Mouse (Mus musculus) telencephalon, adult 2 months (tissue): ENCODE measurements around the gene Ina.

Experiments used
- DNase-seq: peaks from one replicate; pipeline ENCODE4 v3.0.0-alpha.2; 2011; ENCODE audit warnings: low read depth, low spot score

The Ina gene

DNA sequence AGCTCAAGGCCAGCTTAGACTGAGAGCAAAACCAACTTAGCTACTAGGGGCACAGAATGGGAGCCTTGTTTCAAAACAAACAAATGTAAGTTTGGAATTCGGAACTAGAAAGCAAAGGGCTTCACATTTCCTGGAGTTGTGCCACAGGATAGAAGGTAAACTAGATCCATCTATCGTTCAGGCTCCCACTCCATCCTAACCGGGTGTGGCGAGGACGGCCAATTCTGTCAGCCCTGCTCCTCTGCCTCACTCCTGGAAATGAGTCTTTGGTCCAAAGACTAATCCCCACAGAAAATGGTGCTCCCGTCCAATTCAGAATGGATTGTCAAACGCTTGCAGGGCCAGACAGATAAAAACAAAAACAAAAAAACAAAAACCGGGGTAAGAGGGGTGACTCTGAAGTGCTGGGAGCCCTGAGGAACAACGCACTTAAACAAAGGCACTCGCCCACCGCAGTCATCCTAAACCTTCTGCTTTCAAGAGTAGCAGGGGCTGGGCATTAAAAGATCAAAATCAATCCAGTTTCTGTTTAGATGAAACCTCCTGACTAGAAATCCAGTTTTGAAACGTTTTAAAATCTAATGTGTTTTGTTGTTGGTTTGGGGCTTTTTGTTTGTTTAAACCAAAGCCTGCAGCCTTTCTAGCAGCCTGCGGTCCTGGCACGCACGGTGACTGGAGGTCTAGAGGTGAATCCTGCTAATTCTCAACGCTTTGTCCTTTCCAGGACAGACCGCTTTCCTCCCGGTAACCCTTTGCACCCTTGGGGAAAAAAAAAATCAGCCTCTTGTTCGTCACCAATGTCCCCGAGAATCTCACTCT lies 949 bp upstream of the Ina start:
- DNase-seq: no peak

DNA sequence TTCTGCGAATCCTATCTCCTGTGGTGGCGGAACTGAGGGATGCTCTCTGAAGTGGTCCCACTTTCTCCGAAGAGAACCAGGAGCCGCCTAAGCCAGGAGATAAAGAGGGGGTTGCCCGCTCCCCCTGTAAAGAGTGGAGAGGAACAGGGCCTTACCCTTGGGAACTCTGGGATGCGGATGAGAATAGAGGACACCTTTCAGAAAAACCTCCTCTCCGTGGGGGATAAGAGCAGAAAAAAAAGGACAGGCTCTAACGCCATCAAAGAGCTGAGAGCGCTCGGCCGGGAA lies 395 bp upstream of the Ina start:
- DNase-seq: no peak

DNA sequence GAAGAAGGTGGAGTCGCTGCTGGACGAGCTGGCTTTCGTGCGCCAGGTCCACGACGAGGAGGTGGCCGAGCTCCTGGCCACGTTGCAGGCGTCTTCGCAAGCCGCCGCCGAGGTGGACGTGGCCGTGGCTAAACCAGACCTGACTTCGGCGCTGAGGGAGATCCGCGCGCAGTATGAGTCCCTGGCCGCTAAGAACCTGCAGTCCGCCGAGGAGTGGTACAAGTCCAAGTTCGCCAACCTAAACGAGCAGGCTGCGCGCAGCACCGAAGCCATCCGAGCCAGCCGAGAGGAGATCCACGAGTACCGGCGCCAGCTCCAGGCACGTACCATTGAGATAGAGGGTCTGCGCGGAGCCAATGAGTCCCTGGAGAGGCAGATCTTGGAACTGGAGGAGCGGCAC lies 898 bp downstream of the Ina start:
- no peak for DNase-seq

DNA sequence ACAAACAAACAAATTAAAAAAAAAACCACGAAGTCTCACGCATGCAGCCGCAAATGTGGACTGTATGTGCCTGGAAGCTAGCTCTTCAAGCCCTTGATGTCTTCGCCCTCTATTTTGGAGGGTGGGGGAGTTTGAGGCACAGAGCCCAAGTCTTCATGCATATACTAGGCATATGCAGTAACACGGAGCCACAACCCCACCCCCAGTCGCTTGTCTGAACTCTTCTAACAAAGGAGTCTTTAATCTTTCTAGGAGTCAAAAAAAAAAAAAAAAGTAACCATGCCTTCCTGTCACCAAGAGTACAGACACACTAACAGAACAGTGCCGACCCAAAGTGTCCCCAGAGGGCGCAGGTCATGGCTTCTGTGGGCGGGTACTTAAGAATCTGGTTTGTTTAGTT lies 1.5 kb downstream of the Ina start:
- no peak for DNase-seq

DNA sequence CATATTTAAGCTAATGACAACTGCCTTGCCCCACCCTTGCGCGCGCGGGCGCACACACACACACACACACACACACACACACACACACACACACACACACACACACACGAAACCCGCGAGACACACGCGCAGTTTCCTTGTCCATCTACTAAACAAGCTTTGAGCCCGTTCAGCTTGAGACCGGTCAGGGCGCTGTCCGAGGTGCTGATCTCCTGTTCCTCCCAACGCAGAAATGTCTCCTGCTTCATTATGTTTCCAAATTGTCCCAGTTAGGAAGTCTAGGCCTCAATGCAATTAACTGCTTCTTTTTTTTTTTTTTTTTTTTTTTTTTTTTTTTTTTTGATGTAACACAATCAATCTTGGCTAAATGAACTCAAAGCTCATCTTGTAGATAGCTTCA lies 2.0 kb downstream of the Ina start:
- no peak for DNase-seq

DNA sequence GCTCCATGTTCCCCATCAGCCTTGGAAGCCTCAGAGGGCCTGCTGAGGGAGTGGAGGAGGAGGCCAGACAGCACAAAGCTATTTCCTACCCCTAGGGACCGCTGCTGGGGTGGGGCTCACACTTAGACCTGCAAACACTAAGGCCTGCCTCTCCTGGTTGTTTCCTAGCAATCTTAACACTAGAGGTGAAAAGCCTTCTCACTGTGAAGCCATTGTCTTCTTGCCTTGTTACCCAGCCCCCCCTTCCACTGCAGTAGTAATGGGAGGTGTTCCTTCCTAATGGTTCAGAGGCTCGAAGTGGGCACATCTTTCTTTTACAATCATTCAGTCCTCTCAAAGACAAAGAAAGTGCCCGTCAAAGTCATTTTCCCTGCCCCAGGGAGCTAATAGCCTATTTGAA lies 3.3 kb downstream of the Ina start:
- DNase-seq: no peak

DNA sequence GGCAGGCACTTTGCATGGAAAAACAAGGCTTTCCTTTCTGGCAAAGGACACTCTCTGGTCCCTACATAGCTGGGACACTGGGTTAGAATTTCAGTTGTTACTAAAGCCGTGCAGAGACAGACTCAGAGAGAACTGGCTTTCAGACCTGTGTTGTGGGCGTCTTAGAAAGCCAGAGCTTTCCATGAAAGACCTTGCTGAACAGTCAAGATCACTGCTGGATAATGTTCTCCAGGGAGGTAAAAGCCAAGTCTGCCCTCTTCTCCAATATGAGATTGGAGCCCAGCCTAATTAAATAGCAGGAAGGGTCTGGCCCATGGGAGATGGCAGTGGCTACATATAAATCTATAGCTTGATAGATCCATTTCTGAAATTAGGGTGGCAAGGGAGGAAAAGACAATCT lies 3.8 kb downstream of the Ina start:
- DNase-seq: no peak

DNA sequence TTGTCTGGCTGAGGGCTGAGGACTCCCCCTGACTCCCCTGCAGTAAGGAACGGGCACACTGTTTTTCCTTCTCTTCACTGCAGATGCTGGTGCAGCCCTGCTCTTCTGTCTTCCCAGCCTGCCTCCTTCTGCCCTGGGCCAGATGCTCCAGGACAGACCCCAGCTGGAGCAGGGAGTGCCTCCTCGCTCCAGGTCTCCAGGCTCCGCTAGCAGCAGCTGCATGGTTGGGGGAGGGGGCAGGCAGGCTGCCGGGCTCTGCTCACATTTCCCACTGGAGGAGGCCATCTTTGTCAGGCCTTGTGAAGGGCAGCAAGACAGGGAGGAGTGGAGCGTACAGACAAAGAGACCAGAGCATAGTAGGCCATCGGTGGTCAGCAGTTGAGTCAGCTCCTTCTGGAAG lies 4.8 kb downstream of the Ina start:
- no peak for DNase-seq

DNA sequence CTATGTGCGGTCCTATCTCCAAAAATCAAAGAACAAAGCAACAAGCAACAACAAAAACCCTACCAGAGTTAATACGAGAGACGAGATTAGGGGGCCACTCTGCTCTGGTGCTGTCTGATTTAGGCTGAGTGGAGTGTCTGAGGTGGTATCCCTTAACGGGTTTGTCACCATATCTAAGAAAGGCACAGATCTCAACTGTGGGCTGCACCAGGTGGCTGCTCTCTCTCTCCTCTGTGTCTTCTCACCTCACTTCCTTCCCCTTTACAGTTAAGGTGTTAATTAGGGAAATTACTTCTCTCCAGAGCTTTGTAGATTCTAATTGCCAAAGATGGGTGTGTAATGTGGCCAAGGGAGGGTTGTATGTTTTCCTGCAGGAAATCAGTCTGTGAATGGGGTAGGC lies 8.2 kb downstream of the Ina start:
- no peak for DNase-seq

DNA sequence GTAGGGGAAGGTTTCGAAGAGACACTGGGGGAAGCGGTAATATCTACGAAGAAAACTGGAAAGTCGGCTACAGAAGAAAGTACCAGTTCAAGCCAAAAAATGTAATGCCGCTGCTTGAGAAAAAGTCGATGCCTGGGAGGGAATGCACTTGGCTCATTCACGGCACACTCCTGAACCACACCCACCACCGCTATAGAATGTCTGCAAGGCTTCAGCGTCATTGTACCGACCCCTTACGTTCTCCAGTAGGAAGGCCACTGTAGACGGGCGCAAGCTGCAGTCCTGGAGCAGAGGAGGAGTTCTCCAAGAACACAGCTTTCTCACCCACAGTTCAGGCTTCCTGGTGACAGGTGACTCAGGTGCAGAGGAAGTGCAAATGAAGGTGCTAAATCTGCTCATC lies 9.0 kb downstream of the Ina start:
- DNase-seq: no peak

DNA sequence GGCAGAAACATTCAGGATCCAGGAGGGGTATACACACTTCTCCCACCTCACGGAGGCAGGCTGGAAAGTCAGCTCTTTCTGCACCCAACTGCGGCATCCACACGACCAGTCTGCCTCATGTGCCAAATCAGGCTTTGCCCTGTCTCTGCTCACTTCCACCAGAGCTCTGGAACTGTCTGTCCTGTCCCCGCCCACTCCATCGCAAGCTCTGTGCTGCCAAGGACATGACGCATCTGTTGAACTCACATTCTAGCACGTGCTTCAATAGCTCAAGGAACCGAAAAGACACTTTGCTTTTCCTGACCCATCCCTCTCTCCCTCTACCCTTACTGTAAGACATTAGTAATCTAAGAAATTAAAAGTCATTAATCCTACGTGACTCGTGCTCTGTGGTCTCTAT lies 10.5 kb downstream of the Ina start:
- DNase-seq: no peak

DNA sequence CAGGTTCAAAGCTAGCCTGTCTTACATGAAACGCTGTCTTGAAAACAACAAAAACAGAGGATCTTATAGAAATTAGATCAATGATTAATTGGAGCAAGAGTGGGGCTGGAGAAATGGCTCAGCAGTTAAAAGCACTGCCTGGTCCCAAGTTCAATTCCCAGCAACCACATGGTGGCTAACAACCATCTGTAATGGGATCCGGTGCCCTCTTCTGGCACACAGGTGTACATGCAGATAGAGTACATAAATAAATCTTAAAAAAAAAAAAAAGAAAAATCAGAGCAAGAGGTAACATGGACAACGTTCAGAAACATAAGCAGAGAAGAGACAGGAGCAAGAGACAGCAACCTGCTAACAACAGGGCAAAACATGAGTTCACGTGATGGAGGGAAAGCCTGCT lies 12.0 kb downstream of the Ina start:
- no peak for DNase-seq

DNA sequence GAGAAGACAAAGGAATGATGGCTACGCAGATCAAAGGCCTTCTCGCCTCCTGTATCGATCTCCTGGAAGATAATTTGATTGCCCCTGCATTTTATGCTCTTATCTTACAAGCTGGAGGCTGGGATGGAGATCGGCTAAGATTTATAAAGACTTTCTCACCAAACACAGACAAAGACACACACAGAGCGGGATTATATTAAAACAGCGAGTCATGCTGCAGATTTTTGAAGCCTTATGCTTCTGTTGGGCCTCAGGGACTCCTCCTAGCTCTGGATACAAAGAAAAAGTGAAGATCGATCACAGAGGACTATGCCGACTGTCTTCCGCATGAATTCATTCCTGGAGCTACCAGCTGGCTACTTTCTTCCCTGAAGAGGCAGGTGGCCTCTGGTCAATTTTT lies 15.3 kb downstream of the Ina start:
- no peak for DNase-seq

DNA sequence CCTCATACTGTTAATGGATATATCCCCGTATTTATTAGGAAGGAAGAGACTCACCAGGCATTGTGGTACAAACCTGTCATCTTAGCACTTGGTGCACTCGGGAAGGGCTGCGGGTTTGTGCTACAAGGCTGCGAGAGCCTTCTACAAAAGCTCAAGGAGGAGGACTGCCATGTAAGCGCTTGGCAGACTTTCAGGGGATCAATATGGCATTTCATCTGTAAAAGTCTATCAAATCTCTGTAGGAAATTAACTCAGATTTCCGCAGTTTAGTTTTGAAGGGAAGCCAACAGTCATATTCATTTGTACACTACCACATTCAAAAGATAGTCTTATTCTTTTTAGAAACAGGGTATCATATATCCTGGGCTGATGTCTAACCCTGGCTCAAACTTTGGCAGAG lies 17.3 kb downstream of the Ina start:
- no peak for DNase-seq

DNA sequence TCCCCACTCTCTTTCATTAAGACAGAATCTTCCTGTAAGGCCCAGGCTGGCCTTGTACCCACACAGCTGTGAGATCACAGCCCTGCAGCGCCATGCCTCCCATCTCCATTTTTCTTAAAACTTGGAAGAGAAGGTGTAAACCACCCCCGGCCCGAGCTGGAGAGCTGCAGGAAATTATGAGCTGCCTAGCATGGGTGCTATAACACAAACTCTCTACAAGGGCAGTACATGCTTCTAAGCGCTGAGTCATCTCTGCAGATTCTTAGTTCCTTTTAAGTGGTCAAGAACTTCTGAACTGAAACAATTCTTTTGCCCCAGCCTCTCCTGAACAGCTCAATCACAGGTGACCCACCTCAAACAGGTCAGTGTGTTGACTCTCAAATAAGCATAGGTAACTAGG lies 20.4 kb downstream of the Ina start:
- DNase-seq: no peak

DNA sequence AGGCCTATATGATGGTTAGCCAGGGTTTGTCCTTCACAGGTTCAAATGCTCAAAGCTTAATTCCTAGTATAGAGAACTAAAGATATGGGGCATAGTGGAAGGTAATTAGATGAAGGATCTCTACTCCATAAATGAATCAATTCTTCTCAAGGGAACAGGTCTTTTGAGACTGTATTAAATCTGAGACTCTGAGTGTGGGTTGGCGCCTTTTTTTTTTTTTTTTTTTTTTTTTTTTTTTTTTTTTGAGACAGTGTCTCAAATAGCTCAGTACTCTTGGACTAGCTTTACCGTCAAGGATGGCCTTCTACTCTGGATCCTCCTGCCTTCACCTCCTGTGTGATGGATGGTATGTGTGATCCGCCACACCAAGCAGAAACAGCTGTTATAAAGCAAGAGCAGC lies 22.1 kb downstream of the Ina start:
- DNase-seq: no peak

DNA sequence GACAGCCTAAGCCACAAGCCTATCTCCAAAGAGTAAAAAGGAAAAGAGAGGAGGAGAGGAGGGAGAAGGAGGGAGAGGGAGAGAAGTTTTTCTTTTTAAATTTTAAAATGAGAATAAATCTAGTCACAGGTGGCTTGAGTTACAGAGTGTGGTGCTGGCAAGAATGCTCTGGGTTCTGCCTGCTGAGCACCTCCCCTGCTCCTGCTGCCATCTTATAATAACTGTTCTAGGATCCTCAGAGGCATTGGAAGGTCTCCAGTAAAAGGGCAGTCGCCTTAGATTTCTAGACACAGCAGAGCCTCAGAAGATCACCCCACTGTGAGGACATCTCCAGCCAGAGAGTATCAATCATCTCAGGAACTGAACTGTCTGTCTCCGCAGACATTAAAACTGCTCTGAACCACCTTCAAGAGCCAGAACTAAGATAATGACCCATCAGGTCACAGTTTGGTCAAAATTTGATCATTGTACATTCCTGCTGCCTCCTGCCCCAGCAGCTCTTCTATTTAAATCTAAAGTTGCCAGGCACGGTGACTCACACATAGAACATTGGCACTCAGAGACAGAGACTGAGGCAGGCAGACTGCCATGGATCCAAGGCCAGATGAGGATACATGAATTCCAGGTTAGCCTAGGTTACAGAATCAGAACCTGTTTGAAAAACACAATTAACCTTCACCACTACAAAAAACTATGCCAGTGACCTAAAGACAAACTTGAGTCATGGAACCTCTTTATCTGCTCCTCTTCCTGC lies 26.4 kb downstream of the Ina start:
- no peak for DNase-seq

DNA sequence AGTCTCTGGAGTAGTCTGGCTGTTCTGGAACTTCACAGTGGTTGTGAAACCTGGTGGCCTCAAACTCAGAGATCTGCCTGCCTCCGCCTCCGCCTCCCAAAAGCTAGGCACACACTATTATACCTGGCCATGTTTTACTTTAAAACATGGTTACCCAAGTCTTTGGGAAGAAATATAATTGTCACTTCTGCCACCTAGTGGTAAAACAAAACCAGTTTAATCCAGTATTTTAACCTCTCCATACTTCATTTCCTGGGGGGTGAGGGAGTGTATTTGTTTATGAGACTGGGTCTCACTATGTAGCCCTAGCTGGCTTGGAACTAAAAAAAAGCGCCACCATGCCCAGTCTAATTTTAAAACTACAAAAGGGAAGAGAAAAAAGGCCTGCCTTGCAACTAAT lies 29.1 kb downstream of the Ina start:
- no peak for DNase-seq

DNA sequence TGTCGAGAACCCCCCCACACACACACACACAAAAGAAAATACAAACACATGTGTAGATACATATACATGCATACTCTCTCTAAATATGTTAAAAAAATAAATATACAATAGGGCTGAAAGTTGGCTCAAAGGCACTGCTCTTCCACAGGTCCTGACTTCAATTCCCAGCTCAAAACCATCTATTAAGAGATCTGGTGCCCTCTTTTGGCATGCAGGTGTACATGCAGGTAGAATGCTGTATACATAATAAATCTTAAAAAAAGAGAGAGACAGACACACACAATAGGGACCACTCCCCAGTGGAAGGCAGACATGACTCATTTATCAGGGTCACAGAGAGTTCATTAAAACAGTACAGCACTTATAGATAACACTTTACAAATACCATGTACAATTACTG lies 31.8 kb downstream of the Ina start:
- DNase-seq: no peak

DNA sequence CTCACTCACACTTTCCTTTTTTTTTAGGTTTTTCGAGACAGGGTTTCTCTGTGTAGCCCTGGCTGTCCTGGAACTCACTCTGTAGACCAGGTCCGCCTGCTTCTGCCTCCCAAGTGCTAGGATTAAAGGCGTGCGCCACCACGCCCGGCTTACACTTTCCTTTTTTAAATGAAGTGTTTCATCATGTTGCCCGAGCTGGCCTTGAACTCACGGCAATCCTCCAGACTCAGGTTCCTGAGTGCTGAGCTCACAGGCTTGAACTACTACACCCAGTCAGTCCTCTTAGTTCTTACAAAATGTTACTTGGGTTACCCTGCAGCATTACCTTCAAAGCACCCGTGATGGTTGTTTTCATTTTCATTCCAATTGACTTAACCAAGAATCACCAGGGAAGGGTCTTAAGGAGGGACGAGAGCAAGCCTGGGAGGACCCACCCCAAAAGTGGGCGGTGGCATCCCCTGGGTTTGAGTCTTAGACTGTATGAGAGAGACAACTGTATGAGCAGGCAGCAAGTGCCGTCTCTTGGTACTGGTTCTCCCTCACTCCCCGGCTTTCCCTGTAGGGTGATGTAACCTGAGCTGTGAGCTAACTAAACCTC lies 32.8 kb downstream of the Ina start:
- no peak for DNase-seq

DNA sequence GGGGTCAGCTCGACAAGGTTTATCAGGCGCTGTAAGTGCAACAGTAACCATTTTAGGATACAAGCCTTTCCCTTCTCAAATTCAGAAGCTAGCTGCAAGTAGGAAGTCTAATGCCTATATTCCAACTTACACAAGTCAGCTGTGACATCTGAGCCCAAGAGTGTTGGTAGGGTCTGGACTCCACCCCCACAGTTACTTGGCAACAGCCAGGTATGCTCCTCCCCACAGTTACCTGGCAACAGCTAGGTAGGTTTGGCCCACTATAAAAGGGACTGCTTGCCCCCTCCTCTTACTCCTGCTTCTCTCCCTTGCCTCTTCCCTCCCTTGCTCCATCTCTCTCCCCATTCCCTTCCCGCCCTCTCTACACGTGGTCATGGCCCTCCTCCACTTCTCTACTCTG lies 34.6 kb downstream of the Ina start:
- DNase-seq: no peak

DNA sequence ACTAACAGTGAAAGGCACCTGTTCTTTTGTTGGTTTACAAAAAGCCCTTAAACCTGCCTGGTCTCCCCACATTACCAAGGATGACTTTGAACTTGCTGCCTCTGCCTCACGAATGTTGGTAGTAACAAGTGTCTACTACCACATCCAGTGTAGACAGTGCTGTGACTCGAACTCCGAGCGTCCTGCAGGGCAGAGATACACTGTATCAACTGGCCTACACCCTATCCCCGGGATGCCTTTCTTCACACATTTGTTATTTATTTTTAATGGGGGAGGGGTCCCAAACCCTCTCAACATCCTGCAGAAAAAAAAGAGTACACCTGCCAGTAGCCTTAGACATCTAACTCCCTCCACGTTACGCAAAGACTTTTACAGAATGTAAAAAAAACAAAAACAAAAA lies 35.3 kb downstream of the Ina start:
- DNase-seq: no peak

DNA sequence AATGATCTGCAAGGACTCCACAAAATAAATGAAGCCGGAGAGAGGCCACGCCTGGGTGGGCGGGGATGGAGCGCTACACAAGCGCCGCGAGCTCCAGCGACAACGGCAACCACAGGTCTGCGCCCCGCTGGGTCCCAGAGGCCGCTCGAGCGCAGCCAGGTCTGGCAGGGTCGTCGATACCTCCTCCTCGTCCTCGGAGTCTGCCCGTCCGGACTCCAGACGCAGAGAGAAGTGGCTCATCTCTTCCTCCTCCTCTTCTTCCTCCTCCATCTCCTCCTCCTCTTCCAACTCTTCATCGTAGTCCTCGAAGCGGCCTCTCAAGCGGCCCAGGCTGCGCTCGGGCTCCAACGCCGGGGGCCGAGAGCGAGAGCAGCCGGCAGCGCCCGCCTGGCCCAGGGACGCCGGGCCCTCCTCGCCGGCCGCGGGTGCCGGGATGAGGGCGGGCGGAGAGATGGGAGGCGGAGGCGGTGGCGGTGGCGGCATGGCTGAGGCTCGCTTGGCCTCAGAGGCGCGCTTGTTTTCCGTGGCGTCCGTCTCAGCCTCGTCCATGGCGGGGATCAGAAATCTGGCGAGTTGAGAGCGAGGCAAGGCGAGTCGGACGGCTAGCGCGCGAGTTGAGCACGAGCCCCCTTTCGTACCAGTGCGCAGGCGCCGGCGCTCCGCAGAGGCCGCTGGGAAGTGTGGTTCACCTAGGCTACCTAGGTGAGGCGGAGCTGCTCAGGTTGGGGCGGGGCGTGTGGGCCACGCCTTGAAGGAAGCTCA lies 36.0 kb downstream of the Ina start, which contains the start of gene Pcgf6:
Gene Pcgf6, minus strand, starts transcription at position 636 of the 762 bp plus-strand sequence.
- no peak for DNase-seq
